Mouse (Mus musculus) CD4-positive, CD25-positive, alpha-beta regulatory T cell, adult 2 months (primary cell): ENCODE measurements around the gene Itpr1.
A peak's percentile ranks its signal among the peaks of the same experiment; 100 is the strongest.

Experiments
- DNase-seq: peaks from one replicate; pipeline ENCODE4 v3.0.0-alpha.2; 2012; ENCODE audit warnings: low read depth, low spot score

Gene Itpr1

GRCm38 (mm10) chr6:108435467-108435866 is 222.6 kb downstream of the Itpr1 start:
- peak; percentile 60 for DNase-seq

- DNase-seq = no peak
Measured at GRCm38 (mm10) chr6:108436608-108437007, 223.7 kb downstream of the Itpr1 start.

GRCm38 (mm10) chr6:108441290-108441689 is 228.4 kb downstream of the Itpr1 start:
- DNase-seq = peak; percentile 45

GRCm38 (mm10) chr6:108442291-108442690 is 229.4 kb downstream of the Itpr1 start:
- no peak for DNase-seq

GRCm38 (mm10) chr6:108444435-108444834 is 231.5 kb downstream of the Itpr1 start:
- no peak for DNase-seq

- no peak for DNase-seq
Measured at GRCm38 (mm10) chr6:108445006-108445405, 232.1 kb downstream of the Itpr1 start.

- no peak for DNase-seq
Measured at GRCm38 (mm10) chr6:108446766-108447165, 233.9 kb downstream of the Itpr1 start.

GRCm38 (mm10) chr6:108447179-108447845 is 234.4 kb downstream of the Itpr1 start:
- no peak for DNase-seq

- DNase-seq = peak; percentile 50
Measured at GRCm38 (mm10) chr6:108448016-108448735, 235.3 kb downstream of the Itpr1 start.

GRCm38 (mm10) chr6:108448864-108449263 is 236.0 kb downstream of the Itpr1 start:
- DNase-seq = no peak

GRCm38 (mm10) chr6:108451536-108451935 is 238.6 kb downstream of the Itpr1 start:
- no peak for DNase-seq

GRCm38 (mm10) chr6:108453618-108454017 is 240.7 kb downstream of the Itpr1 start:
- DNase-seq = no peak

- DNase-seq = no peak
Measured at GRCm38 (mm10) chr6:108454061-108454891, 241.4 kb downstream of the Itpr1 start.

GRCm38 (mm10) chr6:108454979-108455836 is 242.3 kb downstream of the Itpr1 start:
- no peak for DNase-seq

- no peak for DNase-seq
Measured at GRCm38 (mm10) chr6:108456231-108457062, 243.6 kb downstream of the Itpr1 start.

- DNase-seq = no peak
Measured at GRCm38 (mm10) chr6:108457063-108457405, 244.1 kb downstream of the Itpr1 start.

- DNase-seq = no peak
Measured at GRCm38 (mm10) chr6:108457516-108458181, 244.8 kb downstream of the Itpr1 start.

- no peak for DNase-seq
Measured at GRCm38 (mm10) chr6:108458182-108458571, 245.3 kb downstream of the Itpr1 start.

GRCm38 (mm10) chr6:108458826-108459225 is 245.9 kb downstream of the Itpr1 start:
- DNase-seq = no peak
